Mouse (Mus musculus) T-cell, adult 2 months (primary cell): ENCODE measurements around the gene Akr1c12.
A peak's percentile ranks its signal among the peaks of the same experiment; 100 is the strongest.
"Not testable (repeated sequence)": the region's sequence is repeated elsewhere in the genome, so short reads cannot be mapped to it uniquely, and the experiment has no call there.

Experiments
- DNase-seq: peaks from one replicate; pipeline ENCODE4 v3.0.0; 2022; ENCODE audit warnings: low spot score

The Akr1c12 gene

DNA sequence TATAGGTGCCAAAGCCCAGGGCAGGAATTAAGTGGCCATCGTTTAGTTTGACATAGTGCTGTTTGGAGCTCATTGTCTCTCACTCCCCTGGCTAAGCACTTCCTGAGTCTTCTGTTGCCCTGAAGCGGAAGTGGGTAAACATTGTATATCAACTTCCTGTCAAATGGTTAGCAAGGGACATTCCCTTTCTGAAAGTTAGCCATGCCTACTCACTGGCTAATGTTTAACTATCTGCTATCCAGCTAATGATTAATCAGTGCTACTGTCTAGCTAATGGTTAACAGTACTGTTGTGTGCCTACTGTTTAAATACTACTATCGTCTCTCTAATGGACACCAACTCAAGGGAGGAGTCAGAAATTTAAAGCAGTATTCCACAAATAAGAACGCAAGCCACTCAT lies at the start of gene Akr1c12:
Gene Akr1c12 (minus strand): TSS at position 150 of the 400 bp plus-strand sequence.
- DNase-seq = peak; percentile 18

DNA sequence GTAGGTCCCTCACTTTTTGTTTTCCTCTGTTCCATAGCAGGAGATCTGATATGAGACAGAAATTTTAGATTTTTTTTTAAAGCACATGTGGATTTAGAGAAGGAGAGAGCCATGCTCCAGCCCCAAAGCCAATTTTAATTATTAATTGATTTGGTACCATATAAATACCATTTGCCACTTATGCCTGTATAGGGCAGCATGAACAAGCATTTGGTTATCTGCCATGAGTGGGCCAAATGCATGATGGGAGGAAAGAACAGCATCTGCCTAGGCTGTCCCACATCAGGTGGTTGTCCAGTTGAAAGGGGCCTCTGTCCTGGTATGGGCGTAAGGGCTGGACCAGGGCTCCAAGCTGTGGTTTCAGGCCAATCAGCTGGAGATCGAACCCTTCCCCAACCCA lies 39.5 kb upstream of the Akr1c12 start:
- no peak for DNase-seq

DNA sequence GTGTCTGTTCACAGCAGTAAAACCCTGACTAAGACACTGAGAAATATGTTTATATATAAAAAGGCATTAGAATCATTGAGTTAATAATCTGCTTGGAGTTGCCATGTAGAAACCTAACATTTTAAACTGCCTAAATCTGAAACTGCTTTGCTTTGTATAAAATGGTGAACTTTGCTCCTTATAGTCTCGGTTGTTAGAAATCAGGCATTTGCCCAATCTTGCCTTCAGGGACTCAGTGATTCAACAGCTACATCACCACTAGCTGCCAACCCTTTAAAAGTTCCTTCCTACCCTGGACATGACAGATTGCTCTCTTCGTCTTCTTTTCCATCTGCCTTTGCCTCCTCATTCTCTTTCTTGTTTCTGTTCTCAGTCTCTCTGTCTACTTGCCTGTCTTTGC lies 34.7 kb upstream of the Akr1c12 start:
- no peak for DNase-seq

DNA sequence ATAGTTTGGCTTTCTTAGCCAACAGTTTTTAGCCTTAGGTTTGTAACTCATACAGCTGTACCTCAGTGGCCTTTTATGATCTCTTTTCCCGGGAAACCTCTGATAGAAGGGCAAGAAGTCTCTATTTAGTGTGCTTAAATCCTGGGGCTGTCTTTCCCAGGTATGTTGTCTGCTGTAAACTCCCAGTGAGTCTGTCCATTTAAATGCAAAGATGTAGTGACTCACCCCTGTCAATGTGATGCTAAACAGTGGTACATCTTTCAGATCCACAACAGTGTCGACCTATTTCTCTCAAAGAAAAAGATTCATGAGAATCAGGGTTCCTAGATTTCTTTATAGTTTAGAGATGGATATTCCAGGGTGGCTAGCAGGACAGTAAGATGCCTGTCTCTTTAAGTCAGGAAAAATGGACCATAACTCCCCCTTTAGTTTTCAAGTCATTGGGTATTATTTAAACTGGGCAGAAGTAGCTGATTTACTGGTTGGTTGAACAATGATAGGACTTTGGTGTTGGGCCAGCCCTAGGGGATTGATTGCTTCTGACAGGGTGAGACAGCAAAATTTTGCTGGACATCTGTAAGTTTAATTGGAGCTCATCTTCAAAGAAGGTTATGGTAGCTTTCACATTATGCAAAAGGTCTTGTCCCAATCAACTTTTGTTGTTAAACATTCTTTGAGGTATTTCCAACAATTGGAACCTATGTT lies 25.8 kb upstream of the Akr1c12 start:
- DNase-seq = no peak

DNA sequence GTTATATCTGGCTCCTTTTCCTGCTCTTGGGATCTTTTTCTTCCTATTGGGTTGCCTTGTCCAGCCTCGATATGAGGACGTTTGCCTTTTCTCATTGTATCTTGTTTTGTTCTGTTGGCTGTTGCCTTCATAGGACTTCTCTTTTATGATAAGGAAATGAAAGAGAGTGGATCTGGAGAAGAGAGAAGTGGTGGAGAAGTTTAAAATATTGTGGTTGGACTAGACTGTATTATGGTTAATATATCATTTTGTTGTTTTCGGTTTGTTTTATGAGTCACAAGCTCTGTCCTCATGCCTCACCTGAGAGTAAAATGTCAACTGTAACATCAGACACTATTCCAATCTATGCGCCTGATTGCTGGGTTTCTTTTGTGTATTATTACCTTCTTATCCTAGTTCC lies 17.8 kb upstream of the Akr1c12 start:
- DNase-seq = no peak

DNA sequence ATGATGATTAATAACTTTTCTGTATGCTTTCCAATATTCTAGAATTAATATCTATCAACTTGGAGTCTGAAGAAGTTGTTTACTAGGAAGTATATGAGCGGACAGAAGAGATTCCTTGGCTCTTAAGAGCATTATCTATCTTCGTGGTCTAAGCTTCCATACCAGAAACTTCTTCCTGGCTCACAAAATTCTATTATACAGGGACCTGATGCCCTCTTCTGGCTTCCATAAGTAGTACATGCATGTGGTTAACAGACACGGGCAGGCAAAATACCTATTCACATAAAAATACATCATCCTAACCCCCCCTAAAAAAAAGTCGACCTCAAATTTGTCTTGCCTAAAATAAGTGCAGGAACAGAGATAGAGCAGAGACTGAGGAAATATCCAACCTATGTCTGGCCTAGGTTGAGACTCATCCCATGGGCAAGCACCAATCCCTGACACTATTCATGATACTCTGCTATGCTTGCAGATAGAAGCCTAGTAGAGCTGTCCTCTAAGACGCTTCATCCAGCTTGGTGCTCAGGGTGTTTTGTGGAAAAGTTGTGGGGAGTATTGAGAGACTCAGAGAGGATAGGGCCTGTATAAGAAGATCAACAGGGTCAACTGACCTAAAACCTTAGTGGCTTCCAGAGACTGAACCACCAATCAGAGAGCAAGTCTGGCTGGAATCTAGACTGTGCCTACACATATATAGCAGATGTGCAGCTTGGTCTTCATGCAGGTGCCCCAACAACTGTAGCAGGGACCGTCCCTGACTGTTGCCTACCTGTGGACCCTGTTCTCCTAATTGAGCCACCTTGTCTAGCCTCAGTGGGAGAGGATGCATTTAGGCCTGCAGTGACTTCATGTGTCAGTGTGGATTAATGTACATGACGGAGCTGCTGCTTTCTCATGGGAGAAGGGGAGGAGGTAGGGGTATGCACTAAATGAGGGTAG lies 2.5 kb upstream of the Akr1c12 start:
- no peak for DNase-seq

DNA sequence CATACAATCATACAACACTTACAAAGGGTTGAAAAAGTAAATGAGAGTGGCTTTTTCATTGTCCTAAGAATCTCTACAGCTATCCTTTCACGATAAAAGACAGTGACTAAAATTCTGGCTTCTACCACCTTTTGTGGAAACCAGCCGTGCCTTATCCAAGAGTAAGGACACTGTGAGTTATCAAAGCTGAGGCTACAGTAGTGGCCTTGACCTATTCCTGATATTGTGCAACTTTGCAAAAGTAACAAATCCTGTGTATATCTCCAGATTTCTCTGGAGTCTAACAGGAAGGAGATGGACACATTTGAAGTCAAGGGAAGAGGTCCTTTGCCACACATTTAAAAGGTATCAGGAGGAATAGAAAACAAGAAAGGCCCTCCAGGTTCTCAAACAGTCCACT lies 1.7 kb downstream of the Akr1c12 start:
- no peak for DNase-seq

DNA sequence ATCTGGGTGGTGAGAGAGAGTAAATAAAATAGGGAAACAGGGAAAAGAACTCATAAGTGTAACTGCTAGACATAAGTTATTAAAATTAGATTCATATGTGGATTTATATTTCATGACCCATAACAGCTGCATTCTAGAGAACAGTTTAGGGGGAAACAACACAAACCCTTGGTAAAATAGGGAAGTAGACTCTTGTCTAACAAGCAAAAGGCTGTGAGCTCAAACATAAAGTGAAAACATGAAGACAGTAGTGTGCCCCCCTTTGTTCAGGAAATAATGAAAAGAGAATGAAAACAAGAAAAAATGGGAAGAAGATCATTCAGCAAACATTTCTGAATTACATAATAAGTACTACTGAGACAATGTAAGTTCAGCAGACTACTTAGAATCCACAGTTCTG lies 8.4 kb downstream of the Akr1c12 start:
- no peak for DNase-seq

DNA sequence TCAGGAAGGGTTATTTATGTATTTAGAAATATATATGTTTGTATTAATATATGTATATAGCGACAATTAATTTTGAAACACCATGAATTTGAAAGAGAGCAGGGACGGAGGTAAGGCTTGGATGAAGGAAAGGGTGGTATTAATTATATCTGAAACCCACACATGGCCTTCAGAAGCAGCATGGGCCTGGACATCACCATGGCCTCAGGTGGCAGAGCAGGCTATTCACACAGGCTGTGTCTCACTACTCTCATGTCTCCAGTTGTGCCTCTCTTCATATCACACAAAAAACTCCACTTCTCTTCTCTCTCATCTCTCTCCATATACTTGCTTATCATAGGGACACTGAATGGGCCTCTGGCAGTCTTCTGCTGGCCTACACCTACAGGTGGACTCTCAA lies 13.8 kb downstream of the Akr1c12 start:
- not testable (repeated sequence) for DNase-seq

DNA sequence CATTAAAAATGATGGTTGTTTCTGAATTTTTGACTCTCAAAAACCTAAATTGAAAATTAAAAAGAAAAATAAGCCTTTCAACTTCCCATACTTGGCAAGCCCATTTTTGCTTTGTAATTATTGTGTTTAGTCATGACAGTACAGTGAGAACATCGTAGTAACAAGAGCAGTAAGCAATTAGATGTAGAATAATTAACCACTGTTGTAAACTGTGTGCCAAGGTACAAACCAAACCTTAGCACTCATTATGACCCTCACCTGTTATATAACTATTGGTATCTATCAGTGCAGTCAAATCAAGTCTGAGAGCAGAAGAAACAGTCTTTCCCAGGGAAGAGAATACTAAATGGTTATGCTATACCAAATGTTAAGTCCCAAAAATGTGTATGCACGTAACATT lies 14.2 kb downstream of the Akr1c12 start:
- no peak for DNase-seq

DNA sequence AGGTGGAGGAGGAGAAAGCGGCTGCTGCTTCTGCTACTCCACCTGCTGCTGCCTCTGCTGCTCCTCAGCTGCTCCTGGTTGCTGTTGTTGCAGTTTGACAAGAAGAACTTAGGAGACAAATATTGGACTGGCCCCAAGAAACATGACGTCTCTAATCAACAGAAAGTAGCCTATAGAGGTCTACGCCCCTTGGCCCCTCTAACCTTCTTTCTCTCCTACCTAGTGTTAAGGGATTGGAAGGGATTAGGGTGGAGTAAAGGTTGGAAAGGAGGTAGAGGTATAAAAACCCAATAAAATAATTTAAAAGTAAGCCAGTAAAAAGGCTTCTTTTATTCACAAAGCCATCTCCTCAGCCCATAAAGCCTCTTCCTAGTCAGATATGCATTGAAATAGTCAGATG lies 14.6 kb downstream of the Akr1c12 start:
- no peak for DNase-seq

DNA sequence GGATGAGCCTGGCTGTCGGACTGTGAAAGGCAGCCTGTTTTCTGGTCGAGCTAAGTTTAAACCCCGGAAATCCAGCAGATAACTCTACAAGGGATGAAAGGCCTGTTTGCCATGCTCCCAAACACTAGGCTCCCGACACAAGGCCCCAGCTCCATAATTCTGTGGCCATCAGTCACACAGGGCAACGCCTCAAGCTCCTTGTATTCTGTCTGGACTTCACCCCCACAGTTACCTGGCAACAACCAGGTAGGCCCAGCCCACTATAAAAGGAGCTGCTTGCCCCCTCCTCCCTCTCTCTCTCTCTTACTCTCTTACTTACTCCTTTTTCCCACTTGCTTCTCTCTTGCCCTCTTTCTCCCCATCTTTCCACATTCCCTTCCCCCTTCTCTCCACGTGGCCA lies 21.9 kb downstream of the Akr1c12 start:
- DNase-seq = no peak

DNA sequence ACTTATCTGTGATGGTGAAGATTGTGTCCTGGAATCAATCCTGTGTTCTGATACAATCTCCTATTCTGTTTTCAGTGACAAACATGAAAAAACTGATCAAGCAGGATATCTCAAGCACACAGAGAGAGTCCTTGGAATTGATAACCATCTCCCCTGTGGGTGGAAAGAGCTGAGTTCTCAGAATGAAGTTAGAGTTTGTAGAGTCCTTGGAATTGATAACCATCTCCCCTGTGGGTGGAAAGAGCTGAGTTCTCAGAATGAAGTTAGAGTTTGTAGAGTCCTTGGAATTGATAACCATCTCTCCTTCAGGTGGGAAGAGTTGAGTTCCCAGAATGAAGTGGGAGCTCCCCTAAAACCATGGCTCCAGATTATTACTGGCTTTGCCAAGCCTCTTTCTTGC lies 22.3 kb downstream of the Akr1c12 start:
- DNase-seq = not testable (repeated sequence)

DNA sequence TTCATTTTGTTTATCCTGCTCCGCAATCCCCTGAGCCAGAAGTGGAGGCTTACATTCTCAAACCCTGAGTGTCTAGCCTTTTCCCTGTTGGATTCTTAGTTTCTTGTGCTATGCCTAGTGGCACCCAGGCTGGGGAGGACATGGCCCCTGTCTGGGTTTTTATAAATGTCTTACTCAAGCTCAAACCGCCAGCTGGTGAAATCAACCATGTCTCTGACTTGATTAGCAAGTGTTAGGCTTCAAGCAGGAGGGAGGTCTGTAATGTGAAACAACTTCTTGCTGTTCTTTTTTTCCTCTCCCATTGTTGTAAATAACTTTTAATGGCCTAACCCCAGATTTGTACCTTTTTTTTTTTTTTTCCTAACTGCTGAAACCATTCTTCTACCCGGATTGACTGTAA lies 29.9 kb downstream of the Akr1c12 start:
- DNase-seq = no peak

DNA sequence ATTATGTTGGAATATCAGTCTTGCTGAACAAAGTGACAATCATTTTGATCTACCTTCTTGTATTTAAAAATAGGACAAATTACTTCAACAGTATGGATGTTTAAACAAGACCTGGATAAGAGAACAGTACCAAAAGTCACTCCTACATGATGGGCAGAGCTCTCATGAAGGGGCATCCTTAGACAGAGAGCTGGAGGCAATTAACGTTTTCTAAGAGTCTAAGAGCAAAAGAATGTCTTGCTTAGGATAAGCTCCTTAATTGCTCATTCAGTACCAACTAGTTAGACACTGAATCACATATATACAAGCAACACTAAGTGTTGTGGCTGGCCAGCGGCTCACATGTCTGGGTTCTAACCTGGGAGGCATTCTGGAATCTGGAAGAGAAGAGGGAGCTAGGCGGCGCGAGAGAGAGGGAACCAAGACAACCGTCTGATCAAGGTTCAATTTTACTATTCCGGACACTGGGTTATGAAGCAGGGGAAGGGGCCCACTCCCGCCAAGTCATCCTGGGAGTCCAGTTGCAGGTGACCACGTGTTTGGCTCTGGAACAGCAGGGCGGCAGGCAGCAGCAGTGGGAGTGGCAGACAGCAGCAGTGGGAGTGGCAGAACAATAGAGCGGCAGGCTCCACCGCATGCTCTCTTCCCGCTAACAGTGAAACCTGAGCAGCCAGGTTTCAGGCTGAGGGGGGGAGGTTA lies 34.2 kb downstream of the Akr1c12 start:
- no peak for DNase-seq

DNA sequence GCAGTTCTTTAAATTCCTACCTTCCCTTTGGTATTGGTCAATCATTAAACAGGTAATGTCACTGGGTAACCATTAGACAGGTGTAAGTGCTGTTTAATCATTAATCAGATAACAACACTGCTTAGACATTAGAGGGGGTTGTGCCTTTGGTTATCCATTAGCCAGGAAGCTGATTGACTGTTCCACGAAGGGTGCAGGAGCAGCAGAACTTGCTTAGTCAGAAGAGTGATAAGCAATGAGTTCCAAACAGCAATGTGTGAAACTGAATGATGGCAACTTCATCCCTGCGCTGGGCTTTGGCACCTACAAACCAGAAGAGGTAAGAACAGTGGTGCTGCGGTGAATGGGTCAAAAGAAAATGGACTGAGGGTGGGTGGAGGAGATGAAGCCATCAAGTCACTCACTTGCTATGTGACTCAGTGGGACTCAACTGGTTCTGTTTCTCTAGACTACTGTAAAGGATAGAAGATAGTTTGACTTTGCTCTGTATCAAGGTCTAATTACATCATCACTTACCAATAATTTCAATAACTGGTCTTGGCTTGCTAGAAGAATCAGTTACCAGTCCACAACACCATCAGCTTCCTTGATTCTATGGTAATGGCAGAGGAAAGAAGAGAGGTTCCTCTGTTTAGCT lies 45.6 kb downstream of the Akr1c12 start:
- DNase-seq = no peak

DNA sequence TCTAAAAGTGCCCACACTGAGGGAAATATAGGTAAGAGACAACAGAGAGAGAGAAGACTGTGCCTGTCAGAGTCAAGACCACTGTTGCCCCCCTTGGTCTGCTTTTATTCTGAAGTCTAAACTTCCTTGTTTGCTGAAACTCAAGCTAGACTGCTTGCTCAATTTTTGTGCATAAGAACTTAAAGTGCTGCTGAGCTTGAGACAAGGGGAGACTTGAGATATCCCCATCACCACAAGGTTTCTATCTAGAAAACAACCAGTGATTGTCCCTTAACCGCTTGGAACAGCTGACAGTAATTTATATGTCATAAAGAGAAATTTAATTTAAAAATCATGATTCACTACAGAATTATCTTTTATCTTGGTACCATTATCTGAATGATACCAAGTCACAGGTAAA lies 46.1 kb downstream of the Akr1c12 start:
- DNase-seq = no peak

DNA sequence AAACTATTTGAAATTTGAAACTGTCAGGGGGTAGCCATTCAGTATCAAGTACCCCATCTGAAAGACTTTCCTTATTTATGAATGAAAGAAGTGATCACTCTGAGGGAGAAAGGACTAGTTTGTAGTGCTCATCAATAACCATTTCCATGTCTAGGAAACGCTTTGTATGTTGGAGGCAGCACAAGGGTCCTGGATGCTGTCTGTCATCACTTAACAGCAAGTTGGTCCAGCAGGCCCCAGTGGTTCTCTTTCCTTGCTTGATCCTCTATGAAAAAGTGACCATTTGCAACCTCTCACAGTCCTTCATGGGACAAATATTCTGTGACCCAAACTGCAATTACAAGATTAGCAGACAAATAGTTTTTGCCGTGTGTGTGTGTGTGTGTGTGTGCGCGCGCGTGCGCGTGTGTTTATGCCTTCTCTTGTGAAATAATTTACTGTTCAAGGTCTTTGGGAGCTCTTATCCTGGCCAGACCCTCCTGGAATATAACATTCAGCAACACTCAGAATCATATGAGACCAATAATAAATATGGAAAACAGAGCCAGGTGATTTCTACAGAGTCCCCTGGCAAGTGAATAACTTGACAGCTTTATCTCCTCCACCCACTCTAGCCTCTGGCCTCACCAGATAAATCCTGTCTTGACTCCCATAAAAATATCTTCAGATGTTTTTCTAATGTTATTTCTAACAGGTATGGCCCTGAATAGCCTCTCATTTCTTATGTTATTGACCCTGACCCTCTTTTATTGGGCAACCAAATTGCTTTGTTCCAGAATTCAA lies 48.2 kb downstream of the Akr1c12 start:
- no peak for DNase-seq

DNA sequence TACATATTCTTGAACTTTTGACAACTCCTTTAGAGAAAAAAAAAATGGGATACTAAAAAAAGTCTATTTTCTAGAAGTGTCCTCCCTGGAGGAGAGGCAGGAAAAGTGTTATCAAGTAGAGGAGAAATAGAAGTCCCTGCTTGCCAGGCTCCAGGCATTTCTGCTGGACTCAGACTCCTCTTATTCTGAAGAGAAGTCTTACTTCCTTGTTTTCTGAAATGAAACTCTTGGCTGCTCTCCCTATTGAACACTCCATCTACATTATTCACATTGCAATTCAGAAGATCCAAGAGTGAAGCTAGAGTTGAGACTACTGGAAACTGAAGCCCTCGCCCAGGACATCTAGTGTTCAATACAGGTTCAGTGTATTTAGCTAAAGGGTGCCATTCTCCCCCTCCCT lies 50.8 kb downstream of the Akr1c12 start, which contains the start of gene Akr1c19:
Gene Akr1c19 (plus strand): TSS at position 260 of the 400 bp plus-strand sequence.
- DNase-seq = no peak
